Comparison of ENCODE assay signal across 8 mouse cellular contexts in genomic region chr19:21106241-21106669, GRCm38 (mm10).
DNase-seq lines count a peak whose midpoint lies in the region; TF ChIP-seq lines count a peak whose summit lies in the region.

No protein-coding gene starts in this region.

- no peaks in the 10 kb centered on the region for H3K9me3 ChIP-seq in MEL (replicated peaks; ENCODE audit: insufficient read depth, low read length)

- peaks cover 0 to 12% of the 10 kb centered on the region in 2 experiments; a peak in 2 of 4 replicates for H3K36me3 ChIP-seq in MEL (ENCODE audit: control insufficient read depth in 1 of 2, insufficient read depth in 2 of 2, low read length in 2 of 2)
- no peaks in the 10 kb centered on the region for H3K36me3 ChIP-seq in small intestine, adult 2 months (ENCODE audit: control insufficient read depth, insufficient read depth, low read length)

- H3K9ac ChIP-seq in MEL (ENCODE audit: control insufficient read depth, low read depth, low read length, poor library complexity, severe bottlenecking): no peak overlapping the region

- 7% methylated on average over 6 of the region's 6 CpGs for WGBS in small intestine, adult 2 months

- peaks cover 2 to 5% of the 10 kb centered on the region in 2 experiments for H3K4me1 ChIP-seq in MEL (ENCODE audit: control insufficient read depth in 1 of 2, insufficient read depth in 2 of 2, low read length in 2 of 2)
- peaks cover 21% of the 10 kb centered on the region for H3K4me1 ChIP-seq in small intestine, adult 2 months (ENCODE audit: control insufficient read depth, insufficient read depth, insufficient read length, low read length)

- peak; percentile 41 for DNase-seq in gastrocnemius, adult 18-20 months (ENCODE audit: low spot score)
- no peak for DNase-seq in gastrocnemius, postnatal 4 days (ENCODE audit: low spot score in 2 of 2)
- peak; percentile 53 for DNase-seq in MEL (ENCODE audit: low read depth, low spot score)
- DNase-seq in gastrocnemius, postnatal 25 days: peak; percentile 20
- peak; percentile 32 to 57 for DNase-seq in layer of hippocampus, adult 18-20 months (ENCODE audit: low spot score in 2 of 2)
- DNase-seq in cerebellum, adult 9-10 months: no peak
- DNase-seq in thymus, postnatal 4 days: no peak

- H3K27me3 ChIP-seq in MEL (ENCODE audit: control insufficient read depth in 1 of 2, insufficient read depth in 2 of 2, low read length in 2 of 2): no peaks in the 10 kb centered on the region
- no peaks in the 10 kb centered on the region for H3K27me3 ChIP-seq in small intestine, adult 2 months (ENCODE audit: control insufficient read depth, insufficient read depth, low read length)

- no peaks in the 10 kb centered on the region for H3K79me2 ChIP-seq in MEL (ENCODE audit: control insufficient read depth, insufficient read depth, low read length, poor library complexity)

- TF ChIP-seq POLR2A in MEL (IDR thresholded peaks at IDR 0.05; ENCODE audit: control insufficient read depth in 1 of 2, insufficient read depth in 1 of 2, low read depth in 1 of 2, low read length in 2 of 2, poor library complexity in 1 of 2): no peak
- TF ChIP-seq POLR2A in small intestine, adult 2 months (IDR thresholded peaks at IDR 0.05; ENCODE audit: low read depth, low read length): no peak

- no peak for TF ChIP-seq CTCF in MEL (IDR thresholded peaks at IDR 0.05 in 2 of 3, conservative IDR thresholded peaks at IDR 0.05 in 1 of 3; ENCODE audit: control insufficient read depth in 1 of 3, insufficient read depth in 1 of 3, low read depth in 2 of 3, low read length in 3 of 3, poor library complexity in 1 of 3, severe bottlenecking in 1 of 3)
- no peak for TF ChIP-seq CTCF in small intestine, adult 2 months (IDR thresholded peaks at IDR 0.05; ENCODE audit: extremely low read depth, insufficient read length, insufficient replicate concordance, low read depth, low read length)

- no peak overlapping the region for H3K27ac ChIP-seq in MEL (ENCODE audit: control insufficient read depth, low read depth, low read length)
- peak overlapping the region; percentile 88 for H3K27ac ChIP-seq in small intestine, adult 2 months (ENCODE audit: insufficient read depth, low read depth, low read length)

- no peak for TF ChIP-seq RAD21 in MEL (IDR thresholded peaks at IDR 0.05; ENCODE audit: low read depth, low read length)

- peak overlapping the region; percentile 15 to 61; a peak in 3 of 4 replicates for H3K4me3 ChIP-seq in MEL (ENCODE audit: control insufficient read depth in 1 of 2, insufficient read depth in 1 of 2, low read depth in 2 of 2, low read length in 2 of 2)
- H3K4me3 ChIP-seq in small intestine, adult 2 months (ENCODE audit: low read depth, low read length): no peak overlapping the region

- no peak for TF ChIP-seq EP300 in MEL (IDR thresholded peaks at IDR 0.05; ENCODE audit: low read depth in 1 of 2, low read length in 2 of 2)

TF ChIP-seq in MEL, 35 proteins besides CTCF, POLR2A, EP300 and RAD21:
- TF ChIP-seq TBP (IDR thresholded peaks at IDR 0.05; ENCODE audit: low read depth, low read length) (0 out of 2 replicates have a peak, but pooled peaks have one; percentile 16), SIN3A (IDR thresholded peaks at IDR 0.05; ENCODE audit: low read length) (0 out of 2 replicates have a peak, but pooled peaks have one; percentile 3), USF2 (IDR thresholded peaks at IDR 0.05; ENCODE audit: borderline replicate concordance in 1 of 2, insufficient read depth in 1 of 2, low read depth in 1 of 2, low read length in 2 of 2) (no peak), ZNF384 (IDR thresholded peaks at IDR 0.05; ENCODE audit: low read depth, low read length) (peak; percentile 70)

Comparison
In these comparisons a context has a peak if more than half of its experiments do, and no peak if none do; other contexts are left out.
1. DNase-seq: peak in gastrocnemius, adult 18-20 months (single experiment), MEL (single experiment), gastrocnemius, postnatal 25 days (single experiment) and layer of hippocampus, adult 18-20 months (2 of 2); none in gastrocnemius, postnatal 4 days (0 of 2), cerebellum, adult 9-10 months (single experiment) and thymus, postnatal 4 days (single experiment).